Mouse (Mus musculus): Measurements from ENCODE around the gene Hnrnpul2. TPM values are rescaled to one million over a fixed set of nuclear protein-coding genes. Genes with fewer than 3 reads are reported as not detected.

The Hnrnpul2 gene
- polyA plus RNA-seq, 1 experiment from 2014 or later = 5.8 TPM

- Histone ChIP-seq H3K4me1 (replicated peaks) (peaks cover 18% of the 10 kb centered on the region), H3K9ac (peak overlapping the region; percentile 98), H3K4me2 (peak overlapping the region; percentile 54), H3K27me3 (no peaks in the 10 kb centered on the region), H3K27ac (peak overlapping the region; percentile 84), H3K9me3 (no peaks in the 10 kb centered on the region), H3K4me3 (peak overlapping the region; percentile 92), H3K36me3 (peaks cover 29% of the 10 kb centered on the region)
- ATAC-seq (ENCODE audit: low FRiP score) = peak; percentile 35
- WGBS = 62% methylated on average over 9 of the region's 9 CpGs
Observed at GRCm38 (mm10) chr19:8870838-8871237, 51.0 kb downstream of the Hnrnpul2 start.

GRCm38 (mm10) chr19:8871267-8872186 is 51.7 kb downstream of the Hnrnpul2 start, which contains the start of gene Ubxn1:
Gene Ubxn1 (plus strand): TSS chr19:8871496.
- Histone ChIP-seq H3K9me3 (no peaks in the 10 kb centered on the region), H3K4me2 (peak within 1 kb of the TSS; percentile 97), H3K9ac (peak within 1 kb of the TSS; percentile 98), H3K4me1 (replicated peaks) (peaks cover 18% of the 10 kb centered on the region), H3K4me3 (peak within 1 kb of the TSS; percentile 92), H3K27me3 (no peaks in the 10 kb centered on the region), H3K36me3 (peaks cover 36% of the 10 kb centered on the region), H3K27ac (peak within 1 kb of the TSS; percentile 85)
- 1% methylated on average over 59 of the region's 59 CpGs for WGBS
- peak; percentile 98 for ATAC-seq (ENCODE audit: low FRiP score)

GRCm38 (mm10) chr19:8872266-8872840 is 52.5 kb downstream of the Hnrnpul2 start:
- Histone ChIP-seq H3K27me3 (no peaks in the 10 kb centered on the region), H3K4me3 (peak overlapping the region; percentile 92), H3K9ac (peak overlapping the region; percentile 98), H3K4me2 (peak overlapping the region; percentile 97), H3K4me1 (replicated peaks) (peaks cover 18% of the 10 kb centered on the region), H3K27ac (peak overlapping the region; percentile 85; the same call in 1 of the 2 replicates), H3K9me3 (no peaks in the 10 kb centered on the region), H3K36me3 (peaks cover 42% of the 10 kb centered on the region)
- WGBS = 72% methylated on average over 10 of the region's 10 CpGs
- no peak for ATAC-seq (ENCODE audit: low FRiP score)

- H3K4me1 ChIP-seq (replicated peaks) = peaks cover 31% of the 10 kb centered on the region
- H3K9ac ChIP-seq = no peak overlapping the region; the same call in 1 of the 2 replicates
- H3K9me3 ChIP-seq = no peaks in the 10 kb centered on the region
- ATAC-seq (ENCODE audit: low FRiP score) = no peak
- no peaks in the 10 kb centered on the region for H3K27me3 ChIP-seq
- peaks cover 42% of the 10 kb centered on the region for H3K36me3 ChIP-seq
- H3K4me3 ChIP-seq = no peak overlapping the region
- 96% methylated on average over 7 of the region's 7 CpGs for WGBS
- H3K4me2 ChIP-seq = no peak overlapping the region
- no peak overlapping the region for H3K27ac ChIP-seq
Observed at GRCm38 (mm10) chr19:8875031-8875430, 55.2 kb downstream of the Hnrnpul2 start.

- Histone ChIP-seq H3K36me3 (peaks cover 17% of the 10 kb centered on the region), H3K27me3 (no peaks in the 10 kb centered on the region), H3K9ac (peak within 1 kb of the TSS; percentile 95), H3K4me1 (replicated peaks) (peaks cover 16% of the 10 kb centered on the region), H3K4me2 (peak within 1 kb of the TSS; percentile 68), H3K27ac (peak within 1 kb of the TSS; percentile 91), H3K4me3 (peak within 1 kb of the TSS; percentile 81), H3K9me3 (no peaks in the 10 kb centered on the region)
- under 1% methylated on average over 42 of the region's 42 CpGs for WGBS
- ATAC-seq (ENCODE audit: low FRiP score) = peak; percentile 97
Observed at GRCm38 (mm10) chr19:8880311-8881033, 60.7 kb downstream of the Hnrnpul2 start, which contains the start of gene Uqcc3. Gene Uqcc3 (minus strand): TSS chr19:8880923.

- 14% methylated on average over 3 of the region's 3 CpGs for WGBS
- 0 out of 2 replicates have a peak, but pooled peaks have one; percentile 3 for ATAC-seq (ENCODE audit: low FRiP score)
- Histone ChIP-seq H3K4me3 (peak overlapping the region; percentile 81), H3K4me1 (replicated peaks) (peaks cover 16% of the 10 kb centered on the region), H3K27ac (peak overlapping the region; percentile 91; the same call in 1 of the 2 replicates), H3K9ac (peak overlapping the region; percentile 95), H3K27me3 (no peaks in the 10 kb centered on the region), H3K9me3 (no peaks in the 10 kb centered on the region), H3K36me3 (peaks cover 11% of the 10 kb centered on the region), H3K4me2 (peak overlapping the region; percentile 68)
Observed at GRCm38 (mm10) chr19:8881034-8881392, 61.2 kb downstream of the Hnrnpul2 start.

GRCm38 (mm10) chr19:8883616-8884015 is 63.8 kb downstream of the Hnrnpul2 start, which contains the start of the genes Lbhd1 and Gm49403:
Gene Lbhd1 (plus strand): TSS chr19:8883732.
Gene Gm49403 (plus strand): TSS chr19:8883930.
- H3K9ac ChIP-seq = no peak within 1 kb of the TSS
- no peaks in the 10 kb centered on the region for H3K9me3 ChIP-seq
- no peak within 1 kb of the TSS for H3K4me2 ChIP-seq
- no peak for ATAC-seq (ENCODE audit: low FRiP score)
- no peaks in the 10 kb centered on the region for H3K36me3 ChIP-seq
- no peak within 1 kb of the TSS for H3K27ac ChIP-seq
- peaks cover 24% of the 10 kb centered on the region for H3K4me1 ChIP-seq (replicated peaks)
- no peak within 1 kb of the TSS for H3K4me3 ChIP-seq
- WGBS = 84% methylated on average over 3 of the region's 3 CpGs
- no peaks in the 10 kb centered on the region for H3K27me3 ChIP-seq

Other genes starting within 250 kb of the Hnrnpul2 start
- 4.4 and 4.8 TPM in 2 replicates for gene Slc22a8, start 228.8 kb upstream of the Hnrnpul2 start, polyA plus RNA-seq (2015; fragmentation: Nextera tagmentation; extraction: Ambion mirVana)
- gene Slc22a6, start 202.0 kb upstream of the Hnrnpul2 start, polyA plus RNA-seq (2015; fragmentation: Nextera tagmentation; extraction: Ambion mirVana) = 8.3 and 9.8 TPM in 2 replicates
- gene Chrm1, start 156.2 kb upstream of the Hnrnpul2 start, polyA plus RNA-seq (2015; fragmentation: Nextera tagmentation; extraction: Ambion mirVana) = 0.51 and 0.71 TPM in 2 replicates
- gene Slc3a2, start 96.6 kb upstream of the Hnrnpul2 start, polyA plus RNA-seq (2015; fragmentation: Nextera tagmentation; extraction: Ambion mirVana) = 153 and 163 TPM in 2 replicates
- gene Wdr74, start 84.2 kb upstream of the Hnrnpul2 start, polyA plus RNA-seq (2015; fragmentation: Nextera tagmentation; extraction: Ambion mirVana) = 82.6 and 89.9 TPM in 2 replicates
- gene 1700092M07Rik, start 79.3 kb upstream of the Hnrnpul2 start, polyA plus RNA-seq (2015; fragmentation: Nextera tagmentation; extraction: Ambion mirVana) = 1.9 and 3.0 TPM in 2 replicates
- 120 and 128 TPM in 2 replicates for gene Stx5a, start 78.6 kb upstream of the Hnrnpul2 start, polyA plus RNA-seq (2015; fragmentation: Nextera tagmentation; extraction: Ambion mirVana)
- 168 and 170 TPM in 2 replicates for gene Nxf1, start 62.9 kb upstream of the Hnrnpul2 start, polyA plus RNA-seq (2015; fragmentation: Nextera tagmentation; extraction: Ambion mirVana)
- 257 and 258 TPM in 2 replicates for gene Tmem223, start 49.0 kb upstream of the Hnrnpul2 start, polyA plus RNA-seq (2015; fragmentation: Nextera tagmentation; extraction: Ambion mirVana)
- gene Tmem179b, start 45.5 kb upstream of the Hnrnpul2 start, polyA plus RNA-seq (2015; fragmentation: Nextera tagmentation; extraction: Ambion mirVana) = 38.1 and 38.6 TPM in 2 replicates
- 27.1 and 30.1 TPM in 2 replicates for gene Taf6l, start 33.6 kb upstream of the Hnrnpul2 start, polyA plus RNA-seq (2015; fragmentation: Nextera tagmentation; extraction: Ambion mirVana)
- gene Polr2g, start 21.4 kb upstream of the Hnrnpul2 start, polyA plus RNA-seq (2015; fragmentation: Nextera tagmentation; extraction: Ambion mirVana) = 153 and 163 TPM in 2 replicates
- gene Zbtb3, start 17.5 kb upstream of the Hnrnpul2 start, polyA plus RNA-seq (2015; fragmentation: Nextera tagmentation; extraction: Ambion mirVana) = 8.0 and 8.4 TPM in 2 replicates
- gene Ttc9c, start 677 bp upstream of the Hnrnpul2 start, polyA plus RNA-seq (2015; fragmentation: Nextera tagmentation; extraction: Ambion mirVana) = 60.4 and 61.4 TPM in 2 replicates
- gene AC129217.1, start 9.8 kb downstream of the Hnrnpul2 start, polyA plus RNA-seq (2015; fragmentation: Nextera tagmentation; extraction: Ambion mirVana) = not detected in 2 replicates
- gene Bscl2, start 17.5 kb downstream of the Hnrnpul2 start, polyA plus RNA-seq (2015; fragmentation: Nextera tagmentation; extraction: Ambion mirVana) = 82.9 and 84.0 TPM in 2 replicates
- gene Gng3, start 19.2 kb downstream of the Hnrnpul2 start, polyA plus RNA-seq (2015; fragmentation: Nextera tagmentation; extraction: Ambion mirVana) = 346 and 374 TPM in 2 replicates
- 1.0 and 1.3 TPM in 2 replicates for gene Lrrn4cl, start 30.8 kb downstream of the Hnrnpul2 start, polyA plus RNA-seq (2015; fragmentation: Nextera tagmentation; extraction: Ambion mirVana)
- 162 TPM in 2 replicates for gene Ubxn1, start 51.5 kb downstream of the Hnrnpul2 start, polyA plus RNA-seq (2015; fragmentation: Nextera tagmentation; extraction: Ambion mirVana)
- 71.0 and 72.3 TPM in 2 replicates for gene Uqcc3, start 60.9 kb downstream of the Hnrnpul2 start, polyA plus RNA-seq (2015; fragmentation: Nextera tagmentation; extraction: Ambion mirVana)
- gene Lbhd1, start 63.7 kb downstream of the Hnrnpul2 start, polyA plus RNA-seq (2015; fragmentation: Nextera tagmentation; extraction: Ambion mirVana) = 45.3 and 57.7 TPM in 2 replicates
- gene Gm49403, start 63.9 kb downstream of the Hnrnpul2 start, polyA plus RNA-seq (2015; fragmentation: Nextera tagmentation; extraction: Ambion mirVana) = not detected in 2 replicates
- gene 1810009A15Rik, start 68.8 kb downstream of the Hnrnpul2 start, polyA plus RNA-seq (2015; fragmentation: Nextera tagmentation; extraction: Ambion mirVana) = 56.5 and 61.6 TPM in 2 replicates
- not detected in 2 replicates for gene Gm49416, start 68.9 kb downstream of the Hnrnpul2 start, polyA plus RNA-seq (2015; fragmentation: Nextera tagmentation; extraction: Ambion mirVana)
- 34.3 and 34.6 TPM in 2 replicates for gene Ints5, start 73.0 kb downstream of the Hnrnpul2 start, polyA plus RNA-seq (2015; fragmentation: Nextera tagmentation; extraction: Ambion mirVana)
- gene Ganab, start 78.1 kb downstream of the Hnrnpul2 start, polyA plus RNA-seq (2015; fragmentation: Nextera tagmentation; extraction: Ambion mirVana) = 91.7 and 95.9 TPM in 2 replicates
- gene B3gat3, start 100.4 kb downstream of the Hnrnpul2 start, polyA plus RNA-seq (2015; fragmentation: Nextera tagmentation; extraction: Ambion mirVana) = 89.7 and 91.8 TPM in 2 replicates
- 1.6 and 1.8 TPM in 2 replicates for gene Rom1, start 109.3 kb downstream of the Hnrnpul2 start, polyA plus RNA-seq (2015; fragmentation: Nextera tagmentation; extraction: Ambion mirVana)
- 9.4 and 11.3 TPM in 2 replicates for gene Eml3, start 109.5 kb downstream of the Hnrnpul2 start, polyA plus RNA-seq (2015; fragmentation: Nextera tagmentation; extraction: Ambion mirVana)
- 133 and 137 TPM in 2 replicates for gene Mta2, start 121.9 kb downstream of the Hnrnpul2 start, polyA plus RNA-seq (2015; fragmentation: Nextera tagmentation; extraction: Ambion mirVana)
- gene Tut1, start 133.8 kb downstream of the Hnrnpul2 start, polyA plus RNA-seq (2015; fragmentation: Nextera tagmentation; extraction: Ambion mirVana) = 29.4 and 31.1 TPM in 2 replicates
- gene Eef1g, start 147.0 kb downstream of the Hnrnpul2 start, polyA plus RNA-seq (2015; fragmentation: Nextera tagmentation; extraction: Ambion mirVana) = 344 and 348 TPM in 2 replicates
- 5.7 and 6.4 TPM in 2 replicates for gene Ahnak, start 169.3 kb downstream of the Hnrnpul2 start, polyA plus RNA-seq (2015; fragmentation: Nextera tagmentation; extraction: Ambion mirVana)

Measured in hindbrain, embryonic 13.5 days (tissue).